Mouse (Mus musculus) hindbrain, embryonic 13.5 days (tissue): ENCODE data around the gene Mylpf. TPM values are rescaled to one million over a fixed set of nuclear protein-coding genes. Genes with fewer than 3 reads are reported as not detected.

ENCODE experiments used
- ATAC-seq: fragments of 200-750 bp; cut with Nextera tagmentation; 2 replicates; pipeline ENCODE4 v1.8.0; 2017; ENCODE audit warnings: moderate TSS enrichment; ENCODE audit not compliant: low FRiP score
- H3K27ac ChIP-seq: fragments of 300-500 bp; sonication (generic); 2 replicates; pipeline ENCODE4 v1.5.1; 2015; ENCODE audit warnings: inconsistent platforms, mild to moderate bottlenecking, moderate library complexity
- H3K27me3 ChIP-seq: fragments of 300-500 bp; sonication (generic); 2 replicates; pipeline ENCODE4 v1.6.1; 2015; ENCODE audit warnings: mild to moderate bottlenecking, inconsistent platforms
- H3K36me3 ChIP-seq: fragments of 300-500 bp; sonication (generic); 2 replicates; pipeline ENCODE4 v1.6.1; 2015; ENCODE audit warnings: mild to moderate bottlenecking, inconsistent platforms
- H3K4me1 ChIP-seq: fragments of 300-500 bp; sonication (generic); replicated peaks from 2 replicates; pipeline ENCODE4 v1.6.1; 2015; ENCODE audit warnings: inconsistent platforms
- H3K4me2 ChIP-seq: fragments of 300-500 bp; sonication (generic); 2 replicates; pipeline ENCODE4 v1.6.1; 2015; ENCODE audit warnings: inconsistent platforms, mild to moderate bottlenecking, moderate library complexity
- H3K4me3 ChIP-seq: fragments of 300-500 bp; sonication (generic); 2 replicates; pipeline ENCODE4 v1.5.1; 2015; ENCODE audit warnings: mild to moderate bottlenecking, inconsistent platforms
- H3K9ac ChIP-seq: fragments of 300-500 bp; sonication (generic); 2 replicates; pipeline ENCODE4 v1.6.1; 2015; ENCODE audit warnings: mild to moderate bottlenecking, inconsistent platforms
- H3K9me3 ChIP-seq: fragments of 300-500 bp; sonication (generic); 2 replicates; pipeline ENCODE4 v1.6.1; 2016; ENCODE audit warnings: inconsistent platforms
- WGBS: fragments of 180-500 bp; shearing (Covaris S2); methylation state at CpG from one replicate; pipeline ENCODE4 v1.1.7; 2015; 5-methylcytosine and 5-hydroxymethylcytosine counted together
- polyA plus RNA-seq: library from polyadenylated mRNA; unstranded; fragments of >200 nt; fragmentation: Nextera tagmentation; extraction: Ambion mirVana; gene quantifications from 2 replicates; pipeline ENCODE4 v1.2.1, GENCODE M21; 2015

Mylpf gene
- polyA plus RNA-seq, 1 experiment from 2014 or later: 15.5 TPM

GRCm38 (mm10) chr7:127218670-127219069 lies 10.0 kb downstream of the Mylpf start:
- Histone ChIP-seq H3K9me3 (no peaks in the 10 kb centered on the region), H3K36me3 (no peaks in the 10 kb centered on the region), H3K4me1 (peaks cover 8% of the 10 kb centered on the region; the same call in 1 of the 2 replicates), H3K27me3 (peaks cover 13% of the 10 kb centered on the region), H3K9ac (no peak overlapping the region), H3K27ac (no peak overlapping the region), H3K4me3 (no peak overlapping the region), H3K4me2 (no peak overlapping the region)
- WGBS: 93% methylated on average over 4 of the region's 4 CpGs
- no peak for ATAC-seq

- Histone ChIP-seq H3K27me3 (no peaks in the 10 kb centered on the region), H3K27ac (no peak overlapping the region), H3K9me3 (no peaks in the 10 kb centered on the region), H3K4me2 (no peak overlapping the region), H3K4me1 (no peaks in the 10 kb centered on the region), H3K36me3 (no peaks in the 10 kb centered on the region), H3K4me3 (no peak overlapping the region), H3K9ac (no peak overlapping the region)
- no peak for ATAC-seq
- WGBS: 87% methylated on average over 6 of the region's 6 CpGs
Observed at GRCm38 (mm10) chr7:127220440-127220839, 11.8 kb downstream of the Mylpf start.

GRCm38 (mm10) chr7:127223106-127223505 lies 14.4 kb downstream of the Mylpf start:
- WGBS: 94% methylated on average over 3 of the region's 3 CpGs
- ATAC-seq: no peak
- Histone ChIP-seq H3K4me3 (no peak overlapping the region), H3K9me3 (no peaks in the 10 kb centered on the region), H3K27ac (no peak overlapping the region), H3K36me3 (no peaks in the 10 kb centered on the region), H3K9ac (no peak overlapping the region), H3K27me3 (no peaks in the 10 kb centered on the region), H3K4me1 (no peaks in the 10 kb centered on the region; the same call in 1 of the 2 replicates), H3K4me2 (no peak overlapping the region)

GRCm38 (mm10) chr7:127223515-127224478 lies 15.1 kb downstream of the Mylpf start:
- ATAC-seq: no peak
- H3K9me3 ChIP-seq: no peaks in the 10 kb centered on the region
- H3K4me2 ChIP-seq: no peak overlapping the region
- no peaks in the 10 kb centered on the region; the same call in 1 of the 2 replicates for H3K4me1 ChIP-seq
- no peak overlapping the region for H3K9ac ChIP-seq
- no peaks in the 10 kb centered on the region for H3K27me3 ChIP-seq
- 87% methylated on average over 6 of the region's 6 CpGs for WGBS
- H3K27ac ChIP-seq: no peak overlapping the region
- H3K4me3 ChIP-seq: no peak overlapping the region
- H3K36me3 ChIP-seq: no peaks in the 10 kb centered on the region

GRCm38 (mm10) chr7:127224616-127225015 lies 15.9 kb downstream of the Mylpf start:
- peaks cover under 1% of the 10 kb centered on the region; the same call in 1 of the 2 replicates for H3K4me1 ChIP-seq
- H3K9ac ChIP-seq: no peak overlapping the region
- no peak for ATAC-seq
- WGBS: 96% methylated on average over 6 of the region's 6 CpGs
- no peak overlapping the region for H3K27ac ChIP-seq
- H3K36me3 ChIP-seq: no peaks in the 10 kb centered on the region
- no peak overlapping the region for H3K4me3 ChIP-seq
- no peaks in the 10 kb centered on the region for H3K27me3 ChIP-seq
- no peak overlapping the region for H3K4me2 ChIP-seq
- H3K9me3 ChIP-seq: no peaks in the 10 kb centered on the region

GRCm38 (mm10) chr7:127225147-127225995 lies 16.7 kb downstream of the Mylpf start:
- WGBS: 88% methylated on average over 11 of the region's 11 CpGs
- Histone ChIP-seq H3K4me1 (peaks cover 8% of the 10 kb centered on the region), H3K4me2 (no peak overlapping the region), H3K27me3 (no peaks in the 10 kb centered on the region), H3K27ac (no peak overlapping the region), H3K9me3 (no peaks in the 10 kb centered on the region), H3K36me3 (0 out of 2 replicates have a peak, but pooled peaks cover under 1% of the 10 kb centered on the region), H3K9ac (no peak overlapping the region), H3K4me3 (no peak overlapping the region)
- no peak for ATAC-seq

- Histone ChIP-seq H3K4me2 (no peak overlapping the region), H3K36me3 (0 out of 2 replicates have a peak, but pooled peaks cover 5% of the 10 kb centered on the region), H3K9me3 (no peaks in the 10 kb centered on the region), H3K27me3 (no peaks in the 10 kb centered on the region), H3K27ac (0 out of 2 replicates have a peak overlapping the region, but pooled peaks have one; percentile 1), H3K4me3 (no peak overlapping the region), H3K4me1 (peaks cover 25% of the 10 kb centered on the region), H3K9ac (no peak overlapping the region)
- no peak for ATAC-seq
- 72% methylated on average over 4 of the region's 4 CpGs for WGBS
Observed at GRCm38 (mm10) chr7:127228615-127229303, 20.1 kb downstream of the Mylpf start.

GRCm38 (mm10) chr7:127231376-127231775 lies 22.7 kb downstream of the Mylpf start:
- no peak for ATAC-seq
- H3K36me3 ChIP-seq: peaks cover 22% of the 10 kb centered on the region

GRCm38 (mm10) chr7:127231826-127232621 lies 23.3 kb downstream of the Mylpf start:
- Histone ChIP-seq H3K4me1 (peaks cover 42% of the 10 kb centered on the region), H3K27ac (peak overlapping the region; percentile 100), H3K4me3 (peak overlapping the region; percentile 96), H3K36me3 (peaks cover 29% of the 10 kb centered on the region), H3K4me2 (peak overlapping the region; percentile 87), H3K9ac (peak overlapping the region; percentile 98), H3K9me3 (no peaks in the 10 kb centered on the region), H3K27me3 (no peaks in the 10 kb centered on the region)
- ATAC-seq: no peak; the same call in 1 of the 2 replicates
- 5% methylated on average over 20 of the region's 20 CpGs for WGBS

More at GRCm38 (mm10) chr7:127231376-127231775, 22.7 kb downstream of the Mylpf start:
- no peaks in the 10 kb centered on the region for H3K9me3 ChIP-seq
- 67% methylated on average over 3 of the region's 3 CpGs for WGBS
- H3K27ac ChIP-seq: 0 out of 2 replicates have a peak overlapping the region, but pooled peaks have one; percentile 100
- H3K4me2 ChIP-seq: peak overlapping the region; percentile 87
- H3K4me3 ChIP-seq: peak overlapping the region; percentile 96
- peak overlapping the region; percentile 98 for H3K9ac ChIP-seq
- H3K4me1 ChIP-seq: peaks cover 42% of the 10 kb centered on the region
- no peaks in the 10 kb centered on the region for H3K27me3 ChIP-seq

- H3K36me3 ChIP-seq: peaks cover 37% of the 10 kb centered on the region
- WGBS: under 1% methylated on average over 63 of the region's 64 CpGs
- H3K27me3 ChIP-seq: no peaks in the 10 kb centered on the region
- peak within 1 kb of the TSS; percentile 96 for H3K4me3 ChIP-seq
- peak; percentile 92 for ATAC-seq
- H3K4me1 ChIP-seq: peaks cover 49% of the 10 kb centered on the region
- H3K9me3 ChIP-seq: no peaks in the 10 kb centered on the region
- peak within 1 kb of the TSS; percentile 87 for H3K4me2 ChIP-seq
- peak within 1 kb of the TSS; percentile 98 for H3K9ac ChIP-seq
- peak within 1 kb of the TSS; percentile 100 for H3K27ac ChIP-seq
Observed at GRCm38 (mm10) chr7:127232622-127233367, 24.1 kb downstream of the Mylpf start, which contains the start of the genes Zfp553 and Sept1. TSS of gene Zfp553 (plus strand) at chr7:127233061. TSS of gene Sept1 (minus strand) at chr7:127233130.
